Mouse (Mus musculus) cortical plate, adult 2 months (tissue): ENCODE data around the gene Acot7. TPM values are rescaled to one million over a fixed set of nuclear protein-coding genes. Genes with fewer than 3 reads are reported as not detected.
A peak's percentile ranks its signal among the peaks of the same experiment; 100 is the strongest.

Source experiments
- H3K27ac ChIP-seq: fragments of 200-500 bp; 2 replicates; pipeline ENCODE4 v1.5.1; 2012; ENCODE audit warnings: low read length, control low read depth, inconsistent platforms; ENCODE audit not compliant: insufficient read depth
- H3K4me1 ChIP-seq: fragments of 200-500 bp; 2 replicates; pipeline ENCODE4 v1.6.1; 2011; ENCODE audit warnings: low read length; ENCODE audit not compliant: control insufficient read depth, insufficient read depth
- H3K4me3 ChIP-seq: fragments of 200-500 bp; 2 replicates; pipeline ENCODE4 v1.5.1; 2011; ENCODE audit warnings: mild to moderate bottlenecking, low read length, control low read depth; ENCODE audit not compliant: insufficient read depth
- CTCF ChIP-seq: fragments of 200-500 bp; IDR thresholded peaks from 2 replicates; pipeline ENCODE4 v1.5.1; 2011; ENCODE audit warnings: mild to moderate bottlenecking, control low read depth, low read length; ENCODE audit not compliant: insufficient read depth; ENCODE audit errors: extremely low read depth
- POLR2A ChIP-seq: fragments of 200-500 bp; IDR thresholded peaks from 2 replicates; pipeline ENCODE4 v1.6.1; 2011; ENCODE audit warnings: mild to moderate bottlenecking, low read length, control low read depth; ENCODE audit not compliant: insufficient read depth; ENCODE audit errors: extremely low read depth
- polyA plus RNA-seq: library from polyadenylated mRNA; depleted of rRNA; stranded (reverse); fragments of >200 nt; gene quantifications from 2 replicates; pipeline ENCODE4 v1.2.3, GENCODE M21; 2012

Gene Acot7
- polyA plus RNA-seq, 1 experiment: 333 TPM

GRCm38 (mm10) chr4:152178344-152178864 is 470 bp downstream of the Acot7 start:
- H3K4me1 ChIP-seq: peaks cover 4% of the 10 kb centered on the region; the same call in 1 of the 2 replicates
- peak overlapping the region; percentile 80 for H3K4me3 ChIP-seq
- peak overlapping the region; percentile 59 for H3K27ac ChIP-seq
- TF ChIP-seq POLR2A (no peak), CTCF (no peak)

DNA sequence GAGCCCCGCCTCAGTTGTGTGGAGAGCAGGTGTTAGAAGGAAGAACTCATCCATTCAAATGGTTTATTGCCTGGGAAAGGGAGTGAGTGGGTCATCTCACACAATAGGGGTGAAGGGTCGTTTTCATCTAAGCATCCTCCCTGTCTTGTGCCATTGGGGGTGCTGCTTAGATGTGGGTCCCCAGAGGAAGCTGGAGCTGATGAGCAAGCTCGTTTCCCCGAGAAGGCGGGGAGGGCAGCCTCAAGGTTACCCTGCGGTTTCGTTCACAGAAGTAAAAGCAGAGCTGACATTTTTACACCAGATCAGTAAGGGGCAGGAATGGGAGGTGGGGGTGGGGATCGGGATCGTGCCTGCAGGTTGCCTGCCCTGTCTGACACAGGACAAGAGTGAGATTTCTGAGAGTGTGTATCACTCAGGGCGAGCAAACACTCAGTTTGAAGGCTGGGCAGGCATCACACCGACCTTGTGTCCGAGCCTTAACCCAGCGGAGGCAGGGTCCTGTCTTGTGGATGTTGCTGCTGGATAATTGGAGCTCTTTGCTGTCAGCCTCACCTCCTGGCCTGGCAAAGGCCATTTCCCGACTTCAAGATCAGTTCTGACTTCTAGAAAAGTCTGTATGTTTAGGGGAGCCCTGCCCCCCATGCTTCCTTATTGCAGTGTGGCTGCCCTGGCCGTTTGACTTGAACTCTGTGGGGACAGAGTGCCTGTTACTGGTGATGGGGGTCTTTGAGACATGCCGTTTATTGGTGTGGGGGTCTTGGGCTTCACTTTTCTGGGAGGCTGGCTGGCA is 1.2 kb downstream of the Acot7 start:
- peak overlapping the region; percentile 80 for H3K4me3 ChIP-seq
- TF ChIP-seq CTCF: no peak
- no peak for TF ChIP-seq POLR2A
- H3K27ac ChIP-seq: no peak overlapping the region
- peaks cover 4% of the 10 kb centered on the region; the same call in 1 of the 2 replicates for H3K4me1 ChIP-seq

GRCm38 (mm10) chr4:152179946-152180660 is 2.2 kb downstream of the Acot7 start:
- Histone ChIP-seq H3K27ac (no peak overlapping the region), H3K4me3 (peak overlapping the region; percentile 7; the same call in 1 of the 2 replicates), H3K4me1 (peaks cover 4% of the 10 kb centered on the region; the same call in 1 of the 2 replicates)
- TF ChIP-seq CTCF (no peak), POLR2A (no peak)

- TF ChIP-seq POLR2A: no peak
- no peak for TF ChIP-seq CTCF
- no peak overlapping the region for H3K27ac ChIP-seq
- H3K4me3 ChIP-seq: no peak overlapping the region
- peaks cover 8% of the 10 kb centered on the region for H3K4me1 ChIP-seq
These were observed 4.3 kb downstream of the Acot7 start for GRCm38 (mm10) chr4:152182205-152182604.

- TF ChIP-seq CTCF: peak; percentile 52
- TF ChIP-seq POLR2A: no peak
- no peak overlapping the region for H3K27ac ChIP-seq
- peaks cover 6% of the 10 kb centered on the region for H3K4me1 ChIP-seq
- H3K4me3 ChIP-seq: no peak overlapping the region
These were observed 6.6 kb downstream of the Acot7 start for GRCm38 (mm10) chr4:152184353-152185035.

DNA sequence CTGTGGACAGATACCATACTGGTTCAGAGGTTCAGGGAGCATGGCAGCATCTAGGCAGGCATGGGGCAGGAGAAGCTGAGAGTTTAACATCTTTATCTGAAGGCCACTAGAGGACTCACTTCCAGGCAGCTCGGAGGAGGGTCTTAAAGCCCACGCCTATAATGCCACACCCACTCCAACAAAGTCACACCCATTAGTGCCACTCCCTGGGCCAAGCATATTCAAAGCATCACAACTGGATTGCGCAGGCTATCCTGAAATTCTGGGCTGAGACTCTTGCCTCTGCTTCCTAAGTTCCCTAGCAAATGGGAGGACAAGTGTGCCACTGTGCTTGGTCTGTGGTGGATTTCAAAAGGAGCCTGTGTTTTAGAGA is 7.2 kb downstream of the Acot7 start:
- Histone ChIP-seq H3K4me3 (no peak overlapping the region), H3K27ac (no peak overlapping the region), H3K4me1 (peaks cover 9% of the 10 kb centered on the region)
- TF ChIP-seq POLR2A (no peak), CTCF (no peak)

GRCm38 (mm10) chr4:152185510-152186204 is 7.7 kb downstream of the Acot7 start:
- Histone ChIP-seq H3K27ac (peak overlapping the region; percentile 20), H3K4me3 (no peak overlapping the region)

GRCm38 (mm10) chr4:152186205-152187082 is 8.5 kb downstream of the Acot7 start:
- TF ChIP-seq POLR2A (no peak), CTCF (no peak)
- H3K4me3 ChIP-seq: no peak overlapping the region

More at GRCm38 (mm10) chr4:152185510-152186204, 7.7 kb downstream of the Acot7 start:
- H3K4me1 ChIP-seq: peaks cover 9% of the 10 kb centered on the region
- TF ChIP-seq POLR2A (no peak), CTCF (no peak)

DNA sequence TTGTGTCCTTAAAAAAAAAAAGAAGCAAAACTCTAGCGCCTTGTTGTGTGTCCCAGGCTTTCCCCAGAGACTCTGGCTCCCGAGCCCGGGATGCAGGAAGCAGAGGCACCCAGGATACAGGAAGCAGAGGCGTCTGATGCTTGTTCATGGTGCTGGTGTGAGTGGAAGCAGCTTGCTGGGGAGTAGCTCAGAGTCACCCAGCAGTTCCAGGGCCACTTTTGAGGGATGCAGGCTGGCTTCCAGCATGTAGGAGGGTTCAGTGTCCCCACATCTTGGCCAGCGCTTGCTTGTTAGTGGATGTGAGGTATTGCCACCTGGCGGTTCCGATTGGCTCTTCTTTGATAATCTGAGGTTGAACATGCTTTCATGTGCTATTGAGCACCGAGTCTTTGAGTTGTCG is 9.2 kb downstream of the Acot7 start:
- H3K4me3 ChIP-seq: no peak overlapping the region
- H3K4me1 ChIP-seq: peaks cover 10% of the 10 kb centered on the region
- H3K27ac ChIP-seq: no peak overlapping the region
- TF ChIP-seq CTCF (no peak), POLR2A (no peak)

More at GRCm38 (mm10) chr4:152186205-152187082, 8.5 kb downstream of the Acot7 start:
- peak overlapping the region; percentile 20 for H3K27ac ChIP-seq
- peaks cover 10% of the 10 kb centered on the region for H3K4me1 ChIP-seq
